ENCODE assay signal across 18 mouse cellular contexts in genomic region chr10:46922527-46923200, GRCm38 (mm10).
DNase-seq lines count a peak whose midpoint lies in the region; ATAC-seq and TF ChIP-seq lines count a peak whose summit lies in the region.
"Had no signal": no experiment of that assay in that cellular context is flagged by ENCODE, and none has a peak within 500 bp of the region (broad histone marks: within the 10 kb centered on the region; RNA-seq: fewer than 3 reads in every experiment).

No protein-coding gene starts in this region.

- DNase-seq in ES-E14 (ENCODE audit: low read depth, low spot score) (peak; percentile 15), ZHBTc4 (ENCODE audit: low read depth, low spot score) (peak; percentile 50)
- DNase-seq in left cerebral cortex, adult 2 months (ENCODE audit: extremely low spot score in 1 of 2, low spot score in 2 of 2): no peak
- no peak for DNase-seq in ovary, postnatal 14 days (ENCODE audit: low spot score)
- DNase-seq in urinary bladder, adult 18-20 months (ENCODE audit: low spot score in 2 of 2): no peak
- no peak for DNase-seq in cerebellum, adult 11-12 months
- DNase-seq: cerebellum, adult 11 months; kidney, postnatal 10 days; layer of hippocampus, adult 9-11 months; lung, postnatal 10 days; right cerebral cortex, postnatal 14 days; thymus, postnatal 4 days had no signal

- no peaks in the 10 kb centered on the region for H3K9me3 ChIP-seq in ES-E14 (ENCODE audit: control insufficient read depth, insufficient read depth, low read depth, low read length)
- no peaks in the 10 kb centered on the region for H3K9me3 ChIP-seq in forebrain, embryonic 12.5 days
- H3K9me3 ChIP-seq in midbrain, embryonic 13.5 days: no peaks in the 10 kb centered on the region
- H3K9me3 ChIP-seq: limb, embryonic 12.5 days; liver, embryonic 15.5 days had no signal

- no peaks in the 10 kb centered on the region for H3K27me3 ChIP-seq in forebrain, embryonic 12.5 days
- no peaks in the 10 kb centered on the region for H3K27me3 ChIP-seq in midbrain, embryonic 13.5 days
- H3K27me3 ChIP-seq: limb, embryonic 12.5 days; liver, embryonic 15.5 days; Patski had no signal

- TF ChIP-seq CTCF in left cerebral cortex, adult 2 months (IDR thresholded peaks at IDR 0.05): no peak

- H3K4me3 ChIP-seq in ES-E14 (ENCODE audit: insufficient read depth in 1 of 2, low read depth in 1 of 2, low read length in 2 of 2, poor library complexity in 1 of 2, severe bottlenecking in 1 of 2): no peak overlapping the region
- H3K4me3 ChIP-seq in forebrain, embryonic 12.5 days (replicated peaks): no peak overlapping the region
- H3K4me3 ChIP-seq in midbrain, embryonic 13.5 days (replicated peaks): no peak overlapping the region
- no peak overlapping the region for H3K4me3 ChIP-seq in left cerebral cortex, adult 2 months
- H3K4me3 ChIP-seq: limb, embryonic 12.5 days; liver, embryonic 15.5 days had no signal

- 13% methylated on average over 7 of the region's 7 CpGs for WGBS in forebrain, embryonic 12.5 days
- 14% methylated on average over 7 of the region's 7 CpGs for WGBS in midbrain, embryonic 13.5 days

- H3K4me1 ChIP-seq in ES-E14 (ENCODE audit: control insufficient read depth in 2 of 2, insufficient read depth in 2 of 2, low read length in 2 of 2, poor library complexity in 1 of 2): peaks cover 0 to 3% of the 10 kb centered on the region in 2 experiments; a peak in 1 of 4 replicates
- H3K4me1 ChIP-seq in forebrain, embryonic 12.5 days: peaks cover 8% of the 10 kb centered on the region
- peaks cover 10% of the 10 kb centered on the region for H3K4me1 ChIP-seq in midbrain, embryonic 13.5 days (replicated peaks)
- H3K4me1 ChIP-seq: limb, embryonic 12.5 days; liver, embryonic 15.5 days had no signal

- in situ Hi-C loops in ES-E14 (cut with MboI; ENCODE audit: low sequenced_read_pairs in 2 of 2, unreplicated experiment in 2 of 2): no loop called here

- intact Hi-C loops in left cerebral cortex, adult 2 months (cut with DNase I): no loop called here

- no peak overlapping the region; the same call in 1 of the 2 replicates for H3K4me2 ChIP-seq in forebrain, embryonic 12.5 days
- H3K4me2 ChIP-seq in midbrain, embryonic 13.5 days (replicated peaks): no peak overlapping the region
- H3K4me2 ChIP-seq: limb, embryonic 12.5 days; liver, embryonic 15.5 days had no signal

- H3K27ac ChIP-seq in ES-E14 (ENCODE audit: insufficient read depth, low read depth, low read length, poor library complexity, severe bottlenecking): peak overlapping the region; percentile 31; the same call in 1 of the 2 replicates
- H3K27ac ChIP-seq in forebrain, embryonic 12.5 days: peak overlapping the region; percentile 75
- no peak overlapping the region for H3K27ac ChIP-seq in midbrain, embryonic 13.5 days
- H3K27ac ChIP-seq in left cerebral cortex, adult 2 months: no peak overlapping the region
- H3K27ac ChIP-seq: limb, embryonic 12.5 days; liver, embryonic 15.5 days had no signal

- ATAC-seq in forebrain, embryonic 12.5 days (ENCODE audit: low FRiP score): peak; percentile 93
- peak; percentile 96 for ATAC-seq in midbrain, embryonic 13.5 days
- ATAC-seq: intestine, postnatal 0 days; Patski had no signal

- no peak overlapping the region for H3K9ac ChIP-seq in ES-E14 (ENCODE audit: insufficient read depth, low read depth, low read length, poor library complexity, severe bottlenecking)
- H3K9ac ChIP-seq in forebrain, embryonic 12.5 days: no peak overlapping the region
- H3K9ac ChIP-seq in midbrain, embryonic 13.5 days (replicated peaks): no peak overlapping the region
- H3K9ac ChIP-seq: limb, embryonic 12.5 days; liver, embryonic 15.5 days had no signal

- H3K36me3 ChIP-seq in ES-E14 (ENCODE audit: control insufficient read depth, insufficient read depth, low read length, poor library complexity, severe bottlenecking): no peaks in the 10 kb centered on the region
- no peaks in the 10 kb centered on the region for H3K36me3 ChIP-seq in forebrain, embryonic 12.5 days (replicated peaks)
- H3K36me3 ChIP-seq in midbrain, embryonic 13.5 days: no peaks in the 10 kb centered on the region
- H3K36me3 ChIP-seq: limb, embryonic 12.5 days; liver, embryonic 15.5 days had no signal

TF ChIP-seq in ES-E14, 5 proteins besides CTCF, POLR2A, EP300 and RAD21:
- no peak for TF ChIP-seq MAFK (IDR thresholded peaks at IDR 0.05; ENCODE audit: insufficient read depth, low read depth, low read length)
- TF ChIP-seq CHD2 (IDR thresholded peaks at IDR 0.05; ENCODE audit: low read depth, low read length): no peak
- no peak for TF ChIP-seq ZC3H11A (IDR thresholded peaks at IDR 0.05; ENCODE audit: borderline replicate concordance, low read depth, low read length)
- TF ChIP-seq ZNF384 (IDR thresholded peaks at IDR 0.05; ENCODE audit: low read depth, low read length): no peak
- no peak for TF ChIP-seq HCFC1 (IDR thresholded peaks at IDR 0.05; ENCODE audit: borderline replicate concordance, insufficient read depth, low read length)

Comparison
In these comparisons a context has a peak if more than half of its experiments do, and no peak if none do; other contexts are left out.
1. DNase-seq: peak in ES-E14 (single experiment) and ZHBTc4 (single experiment); none in left cerebral cortex, adult 2 months (0 of 2), ovary, postnatal 14 days (single experiment), urinary bladder, adult 18-20 months (0 of 2) and cerebellum, adult 11-12 months (single experiment).
2. H3K27ac ChIP-seq: peak in ES-E14 (single experiment) and forebrain, embryonic 12.5 days (single experiment); none in midbrain, embryonic 13.5 days (single experiment) and left cerebral cortex, adult 2 months (single experiment).